Mouse (Mus musculus): ENCODE results near the gene Lrrc8c. TPM values are rescaled to one million over a fixed set of nuclear protein-coding genes. Genes with fewer than 3 reads are reported as not detected.
"Not testable (repeated sequence)": the region's sequence is repeated elsewhere in the genome, so short reads cannot be mapped to it uniquely, and the experiment has no call there.

The Lrrc8c gene
- polyA plus RNA-seq, 1 experiment from 2014 or later = 10.4 TPM

GRCm38 (mm10) chr5:105625504-105626150, 106.4 kb downstream of the Lrrc8c start:
- Histone ChIP-seq H3K27me3 (ENCODE audit: control insufficient read depth, insufficient read depth, low read depth, low read length) (no peaks in the 10 kb centered on the region), H3K27ac (ENCODE audit: low read length) (no peak overlapping the region), H3K9me3 (replicated peaks; ENCODE audit: control insufficient read depth, low read length, poor library complexity, severe bottlenecking) (no peaks in the 10 kb centered on the region), H3K36me3 (ENCODE audit: control insufficient read depth, insufficient read depth, low read length) (no peaks in the 10 kb centered on the region), H3K4me2 (ENCODE audit: low read length) (no peak overlapping the region), H3K9ac (ENCODE audit: low read depth, low read length) (no peak overlapping the region), H3K4me3 (ENCODE audit: low read depth, low read length) (no peak overlapping the region), H3K4me1 (ENCODE audit: control insufficient read depth, insufficient read depth, low read length) (no peaks in the 10 kb centered on the region)
- ATAC-seq = no peak
- WGBS = 74% methylated on average over 8 of the region's 8 CpGs

- H3K4me2 ChIP-seq (ENCODE audit: low read length) = no peak overlapping the region
- no peak overlapping the region for H3K4me3 ChIP-seq (ENCODE audit: low read depth, low read length)
- H3K4me1 ChIP-seq (ENCODE audit: control insufficient read depth, insufficient read depth, low read length) = no peaks in the 10 kb centered on the region
- H3K9me3 ChIP-seq (replicated peaks; ENCODE audit: control insufficient read depth, low read length, poor library complexity, severe bottlenecking) = no peaks in the 10 kb centered on the region
- no peak for ATAC-seq
- H3K27me3 ChIP-seq (ENCODE audit: control insufficient read depth, insufficient read depth, low read depth, low read length) = no peaks in the 10 kb centered on the region
- no peak overlapping the region for H3K9ac ChIP-seq (ENCODE audit: low read depth, low read length)
- H3K36me3 ChIP-seq (ENCODE audit: control insufficient read depth, insufficient read depth, low read length) = no peaks in the 10 kb centered on the region
- H3K27ac ChIP-seq (ENCODE audit: low read length) = no peak overlapping the region
- 41% methylated on average over 3 of the region's 3 CpGs for WGBS
Observed at GRCm38 (mm10) chr5:105626355-105626754, 107.2 kb downstream of the Lrrc8c start.

GRCm38 (mm10) chr5:105627093-105627492, 107.9 kb downstream of the Lrrc8c start:
- Histone ChIP-seq H3K27ac (ENCODE audit: low read length) (no peak overlapping the region), H3K4me3 (ENCODE audit: low read depth, low read length) (no peak overlapping the region), H3K4me1 (ENCODE audit: control insufficient read depth, insufficient read depth, low read length) (no peaks in the 10 kb centered on the region), H3K9ac (ENCODE audit: low read depth, low read length) (no peak overlapping the region), H3K27me3 (ENCODE audit: control insufficient read depth, insufficient read depth, low read depth, low read length) (no peaks in the 10 kb centered on the region), H3K36me3 (ENCODE audit: control insufficient read depth, insufficient read depth, low read length) (no peaks in the 10 kb centered on the region), H3K9me3 (replicated peaks; ENCODE audit: control insufficient read depth, low read length, poor library complexity, severe bottlenecking) (no peaks in the 10 kb centered on the region), H3K4me2 (ENCODE audit: low read length) (no peak overlapping the region)
- 92% methylated on average over 5 of the region's 5 CpGs for WGBS
- no peak for ATAC-seq

GRCm38 (mm10) chr5:105629955-105630354, 110.8 kb downstream of the Lrrc8c start:
- H3K9ac ChIP-seq (ENCODE audit: low read depth, low read length) = no peak overlapping the region
- WGBS = 97% methylated on average over 1 of the region's 1 CpGs
- H3K27me3 ChIP-seq (ENCODE audit: control insufficient read depth, insufficient read depth, low read depth, low read length) = no peaks in the 10 kb centered on the region
- H3K36me3 ChIP-seq (ENCODE audit: control insufficient read depth, insufficient read depth, low read length) = no peaks in the 10 kb centered on the region
- H3K4me2 ChIP-seq (ENCODE audit: low read length) = no peak overlapping the region
- no peaks in the 10 kb centered on the region for H3K9me3 ChIP-seq (replicated peaks; ENCODE audit: control insufficient read depth, low read length, poor library complexity, severe bottlenecking)
- H3K4me1 ChIP-seq (ENCODE audit: control insufficient read depth, insufficient read depth, low read length) = no peaks in the 10 kb centered on the region
- no peak for ATAC-seq
- H3K4me3 ChIP-seq (ENCODE audit: low read depth, low read length) = no peak overlapping the region
- H3K27ac ChIP-seq (ENCODE audit: low read length) = no peak overlapping the region

- Histone ChIP-seq H3K4me1 (ENCODE audit: control insufficient read depth, insufficient read depth, low read length) (no peaks in the 10 kb centered on the region), H3K4me2 (ENCODE audit: low read length) (no peak overlapping the region), H3K9ac (ENCODE audit: low read depth, low read length) (no peak overlapping the region), H3K27me3 (ENCODE audit: control insufficient read depth, insufficient read depth, low read depth, low read length) (no peaks in the 10 kb centered on the region), H3K27ac (ENCODE audit: low read length) (no peak overlapping the region), H3K9me3 (replicated peaks; ENCODE audit: control insufficient read depth, low read length, poor library complexity, severe bottlenecking) (no peaks in the 10 kb centered on the region), H3K36me3 (ENCODE audit: control insufficient read depth, insufficient read depth, low read length) (no peaks in the 10 kb centered on the region), H3K4me3 (ENCODE audit: low read depth, low read length) (no peak overlapping the region)
- 83% methylated on average over 10 of the region's 10 CpGs for WGBS
- ATAC-seq = no peak
Observed at GRCm38 (mm10) chr5:105632066-105632465, 112.9 kb downstream of the Lrrc8c start.

GRCm38 (mm10) chr5:105635576-105635975, 116.4 kb downstream of the Lrrc8c start:
- Histone ChIP-seq H3K27ac (ENCODE audit: low read length) (no peak overlapping the region), H3K9ac (ENCODE audit: low read depth, low read length) (no peak overlapping the region), H3K9me3 (replicated peaks; ENCODE audit: control insufficient read depth, low read length, poor library complexity, severe bottlenecking) (no peaks in the 10 kb centered on the region), H3K4me1 (ENCODE audit: control insufficient read depth, insufficient read depth, low read length) (no peaks in the 10 kb centered on the region), H3K4me3 (ENCODE audit: low read depth, low read length) (no peak overlapping the region), H3K4me2 (ENCODE audit: low read length) (no peak overlapping the region), H3K36me3 (ENCODE audit: control insufficient read depth, insufficient read depth, low read length) (no peaks in the 10 kb centered on the region), H3K27me3 (ENCODE audit: control insufficient read depth, insufficient read depth, low read depth, low read length) (no peaks in the 10 kb centered on the region)
- ATAC-seq = no peak
- 83% methylated on average over 6 of the region's 6 CpGs for WGBS

- 82% methylated on average over 11 of the region's 11 CpGs for WGBS
- no peak overlapping the region for H3K27ac ChIP-seq (ENCODE audit: low read length)
Observed at GRCm38 (mm10) chr5:105636484-105637191, 117.5 kb downstream of the Lrrc8c start.

GRCm38 (mm10) chr5:105638266-105638665, 119.1 kb downstream of the Lrrc8c start:
- not testable (repeated sequence) for ATAC-seq; H3K36me3 ChIP-seq (ENCODE audit: control insufficient read depth, insufficient read depth, low read length); H3K9me3 ChIP-seq (replicated peaks; ENCODE audit: control insufficient read depth, low read length, poor library complexity, severe bottlenecking); H3K4me1 ChIP-seq (ENCODE audit: control insufficient read depth, insufficient read depth, low read length); H3K4me2 ChIP-seq (ENCODE audit: low read length); H3K4me3 ChIP-seq (ENCODE audit: low read depth, low read length); H3K27ac ChIP-seq (ENCODE audit: low read length); H3K9ac ChIP-seq (ENCODE audit: low read depth, low read length); H3K27me3 ChIP-seq (ENCODE audit: control insufficient read depth, insufficient read depth, low read depth, low read length)
- 95% methylated on average over 2 of the region's 2 CpGs for WGBS

More at GRCm38 (mm10) chr5:105636484-105637191, 117.5 kb downstream of the Lrrc8c start:
- Histone ChIP-seq H3K4me2 (ENCODE audit: low read length) (no peak overlapping the region), H3K9me3 (replicated peaks; ENCODE audit: control insufficient read depth, low read length, poor library complexity, severe bottlenecking) (no peaks in the 10 kb centered on the region), H3K36me3 (ENCODE audit: control insufficient read depth, insufficient read depth, low read length) (no peaks in the 10 kb centered on the region), H3K27me3 (ENCODE audit: control insufficient read depth, insufficient read depth, low read depth, low read length) (no peaks in the 10 kb centered on the region), H3K4me1 (ENCODE audit: control insufficient read depth, insufficient read depth, low read length) (no peaks in the 10 kb centered on the region), H3K9ac (ENCODE audit: low read depth, low read length) (no peak overlapping the region), H3K4me3 (ENCODE audit: low read depth, low read length) (no peak overlapping the region)
- no peak for ATAC-seq

GRCm38 (mm10) chr5:105638916-105639315, 119.7 kb downstream of the Lrrc8c start:
- H3K4me3 ChIP-seq (ENCODE audit: low read depth, low read length) = no peak overlapping the region
- no peak for ATAC-seq
- WGBS = 85% methylated on average over 6 of the region's 6 CpGs

More at GRCm38 (mm10) chr5:105638916-105639315, 119.7 kb downstream of the Lrrc8c start:
- Histone ChIP-seq H3K9ac (ENCODE audit: low read depth, low read length) (no peak overlapping the region), H3K27ac (ENCODE audit: low read length) (no peak overlapping the region), H3K4me1 (ENCODE audit: control insufficient read depth, insufficient read depth, low read length) (no peaks in the 10 kb centered on the region), H3K36me3 (ENCODE audit: control insufficient read depth, insufficient read depth, low read length) (no peaks in the 10 kb centered on the region), H3K9me3 (replicated peaks; ENCODE audit: control insufficient read depth, low read length, poor library complexity, severe bottlenecking) (no peaks in the 10 kb centered on the region), H3K27me3 (ENCODE audit: control insufficient read depth, insufficient read depth, low read depth, low read length) (no peaks in the 10 kb centered on the region), H3K4me2 (ENCODE audit: low read length) (no peak overlapping the region)

Measured in midbrain, embryonic 16.5 days (tissue).